Mouse (Mus musculus) right cerebral cortex, postnatal 4 days (tissue): ENCODE measurements at regions not wholly inside any gene's neighbourhood (a gene's known extent, or its start where the extent isn't known, plus 50 kb on each side); places are given as distances from the start of the nearest gene placed in this dataset.

Source experiments
- DNase-seq: peaks from one replicate; pipeline ENCODE4 v3.0.0-alpha.2; 2022

GRCm38 (mm10) chr2:47750997-47751623 is 1062.8 kb upstream of the Acvr2a start:
- no peak for DNase-seq

- DNase-seq: no peak
These were observed 1058.2 kb upstream of the Acvr2a start for GRCm38 (mm10) chr2:47755716-47756115.

GRCm38 (mm10) chr2:47756248-47756647 is 1057.7 kb upstream of the Acvr2a start:
- DNase-seq: no peak

- DNase-seq: no peak
These were observed 1038.1 kb upstream of the Acvr2a start for GRCm38 (mm10) chr2:47775766-47776165.

GRCm38 (mm10) chr2:47776965-47777364 is 1036.9 kb upstream of the Acvr2a start:
- DNase-seq: no peak

- DNase-seq: peak; percentile 56
These were observed 1028.1 kb upstream of the Acvr2a start for GRCm38 (mm10) chr2:47785848-47786247.

GRCm38 (mm10) chr2:47822746-47823271 is 991.1 kb upstream of the Acvr2a start:
- DNase-seq: no peak

- DNase-seq: no peak
These were observed 981.4 kb upstream of the Acvr2a start for GRCm38 (mm10) chr2:47832493-47832892.

- no peak for DNase-seq
These were observed 980.4 kb upstream of the Acvr2a start for GRCm38 (mm10) chr2:47833517-47833916.

GRCm38 (mm10) chr2:47834055-47834799 is 979.7 kb upstream of the Acvr2a start:
- DNase-seq: no peak

GRCm38 (mm10) chr2:47857229-47857628 is 956.7 kb upstream of the Acvr2a start:
- no peak for DNase-seq

- no peak for DNase-seq
These were observed 951.5 kb upstream of the Acvr2a start for GRCm38 (mm10) chr2:47862446-47862845.

- no peak for DNase-seq
These were observed 935.9 kb upstream of the Acvr2a start for GRCm38 (mm10) chr2:47878002-47878401.

- no peak for DNase-seq
These were observed 934.8 kb upstream of the Acvr2a start for GRCm38 (mm10) chr2:47879071-47879470.

GRCm38 (mm10) chr2:47879796-47880195 is 934.1 kb upstream of the Acvr2a start:
- no peak for DNase-seq

GRCm38 (mm10) chr2:47888166-47888565 is 925.7 kb upstream of the Acvr2a start:
- no peak for DNase-seq

- DNase-seq: no peak
These were observed 922.5 kb upstream of the Acvr2a start for GRCm38 (mm10) chr2:47891366-47891765.

GRCm38 (mm10) chr2:47892879-47893278 is 921.0 kb upstream of the Acvr2a start:
- no peak for DNase-seq

- DNase-seq: no peak
These were observed 919.1 kb upstream of the Acvr2a start for GRCm38 (mm10) chr2:47894806-47895205.

- no peak for DNase-seq
These were observed 899.6 kb upstream of the Acvr2a start for GRCm38 (mm10) chr2:47914270-47914669.

GRCm38 (mm10) chr2:47914986-47915485 is 898.9 kb upstream of the Acvr2a start:
- no peak for DNase-seq

- no peak for DNase-seq
These were observed 890.9 kb upstream of the Acvr2a start for GRCm38 (mm10) chr2:47922965-47923364.

GRCm38 (mm10) chr2:47926620-47927019 is 887.3 kb upstream of the Acvr2a start:
- DNase-seq: no peak

- DNase-seq: peak; percentile 15
These were observed 868.8 kb upstream of the Acvr2a start for GRCm38 (mm10) chr2:47945061-47945460.
